Mouse (Mus musculus) midbrain, embryonic 15.5 days (tissue): Measurements from ENCODE around the gene Tagap1. TPM values are rescaled to one million over a fixed set of nuclear protein-coding genes. Genes with fewer than 3 reads are reported as not detected.
"Not testable (repeated sequence)": the region's sequence is repeated elsewhere in the genome, so short reads cannot be mapped to it uniquely, and the experiment has no call there.

ENCODE experiments used
- ATAC-seq: fragments of 200-750 bp; cut with Nextera tagmentation; replicated peaks from 2 replicates; pipeline ENCODE4 v1.8.0; 2017; ENCODE audit warnings: moderate TSS enrichment
- H3K27ac ChIP-seq: fragments of 300-500 bp; sonication (generic); 2 replicates; pipeline ENCODE4 v1.5.1; 2015; ENCODE audit warnings: mild to moderate bottlenecking, inconsistent platforms
- H3K27me3 ChIP-seq: fragments of 300-500 bp; sonication (generic); replicated peaks from 2 replicates; pipeline ENCODE4 v1.6.1; 2015; ENCODE audit warnings: inconsistent platforms
- H3K36me3 ChIP-seq: fragments of 300-500 bp; sonication (generic); replicated peaks from 2 replicates; pipeline ENCODE4 v1.6.1; 2015; ENCODE audit warnings: inconsistent platforms
- H3K4me1 ChIP-seq: fragments of 300-500 bp; sonication (generic); 2 replicates; pipeline ENCODE4 v1.6.1; 2015; ENCODE audit warnings: inconsistent platforms
- H3K4me2 ChIP-seq: fragments of 300-500 bp; sonication (generic); 2 replicates; pipeline ENCODE4 v1.6.1; 2015; ENCODE audit warnings: inconsistent platforms, mild to moderate bottlenecking, moderate library complexity
- H3K4me3 ChIP-seq: fragments of 300-500 bp; sonication (generic); 2 replicates; pipeline ENCODE4 v1.5.1; 2015; ENCODE audit warnings: mild to moderate bottlenecking, inconsistent platforms
- H3K9ac ChIP-seq: fragments of 300-500 bp; sonication (generic); 2 replicates; pipeline ENCODE4 v1.6.1; 2015; ENCODE audit warnings: mild to moderate bottlenecking, inconsistent platforms
- H3K9me3 ChIP-seq: fragments of 300-500 bp; sonication (generic); 2 replicates; pipeline ENCODE4 v1.6.1; 2016; ENCODE audit warnings: inconsistent platforms
- WGBS: fragments of 180-500 bp; shearing (Covaris S2); methylation state at CpG from one replicate; pipeline ENCODE4 v1.1.7; 2015; ENCODE audit warnings: mixed read lengths; 5-methylcytosine and 5-hydroxymethylcytosine counted together
- polyA plus RNA-seq: library from polyadenylated mRNA; unstranded; fragments of >200 nt; fragmentation: Nextera tagmentation; extraction: Ambion mirVana; gene quantifications from 2 replicates; pipeline ENCODE4 v1.2.1, GENCODE M21; 2015

Gene Tagap1
- polyA plus RNA-seq, 1 experiment from 2014 or later, result 56.3 TPM

DNA sequence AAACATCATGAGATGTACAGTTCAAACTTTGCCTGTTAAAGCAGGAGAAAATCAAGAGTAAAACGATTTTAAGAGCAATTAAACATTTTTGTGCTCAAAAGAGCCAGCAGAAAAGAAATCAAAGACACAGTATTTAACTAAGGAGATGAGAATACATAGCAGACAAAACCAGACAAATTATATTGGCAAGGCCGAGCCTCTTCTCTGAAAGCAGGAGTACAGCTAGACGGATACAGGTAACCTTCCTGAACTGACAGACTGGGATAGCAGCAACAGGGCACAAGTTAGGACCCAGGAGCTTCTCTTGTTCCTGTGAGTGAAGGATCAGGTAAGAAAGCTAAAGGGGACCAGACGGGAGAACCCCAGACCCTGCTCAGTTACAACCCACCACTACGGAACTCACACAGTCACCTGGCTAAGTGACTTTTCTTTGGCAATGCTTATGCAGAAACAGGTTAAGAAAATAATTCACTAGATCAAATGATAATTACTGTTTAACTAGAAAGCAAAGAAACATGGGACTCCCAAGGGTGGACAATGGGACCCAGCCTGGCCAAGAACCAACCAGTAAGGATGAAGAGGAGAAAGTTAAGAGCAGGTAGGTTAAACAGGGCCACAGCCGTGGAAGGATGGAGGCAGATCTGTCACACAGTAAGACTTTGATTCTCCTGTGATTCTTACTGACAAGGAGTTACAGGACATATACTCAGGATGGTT lies 1.3 kb downstream of the Tagap1 start:
- ATAC-seq, H3K9ac ChIP-seq, H3K9me3 ChIP-seq, H3K27ac ChIP-seq, H3K27me3 ChIP-seq, H3K36me3 ChIP-seq, H3K4me1 ChIP-seq: not testable (repeated sequence)
- H3K4me2 ChIP-seq, result peak overlapping the region; percentile 45
- WGBS, result 61% methylated on average over 5 of the region's 6 CpGs
- peak overlapping the region; percentile 50 for H3K4me3 ChIP-seq

- H3K27me3 ChIP-seq, H3K36me3 ChIP-seq, H3K4me1 ChIP-seq, H3K4me2 ChIP-seq, H3K9ac ChIP-seq, ATAC-seq, H3K4me3 ChIP-seq, H3K9me3 ChIP-seq, H3K27ac ChIP-seq: not testable (repeated sequence)
- WGBS, result 92% methylated on average over 7 of the region's 8 CpGs
Measured at GRCm38 (mm10) chr17:6958881-6959280, 2.1 kb downstream of the Tagap1 start.

- not testable (repeated sequence) for H3K36me3 ChIP-seq, H3K27me3 ChIP-seq, H3K4me1 ChIP-seq, H3K9me3 ChIP-seq
- Histone ChIP-seq H3K4me3 (peak overlapping the region; percentile 59), H3K27ac (peak overlapping the region; percentile 89), H3K4me2 (peak overlapping the region; percentile 63), H3K9ac (peak overlapping the region; percentile 53)
- WGBS, result 12% methylated on average over 9 of the region's 9 CpGs
- peak; percentile 51 for ATAC-seq
Measured at GRCm38 (mm10) chr17:6948769-6949228, 12.2 kb downstream of the Tagap1 start.

DNA sequence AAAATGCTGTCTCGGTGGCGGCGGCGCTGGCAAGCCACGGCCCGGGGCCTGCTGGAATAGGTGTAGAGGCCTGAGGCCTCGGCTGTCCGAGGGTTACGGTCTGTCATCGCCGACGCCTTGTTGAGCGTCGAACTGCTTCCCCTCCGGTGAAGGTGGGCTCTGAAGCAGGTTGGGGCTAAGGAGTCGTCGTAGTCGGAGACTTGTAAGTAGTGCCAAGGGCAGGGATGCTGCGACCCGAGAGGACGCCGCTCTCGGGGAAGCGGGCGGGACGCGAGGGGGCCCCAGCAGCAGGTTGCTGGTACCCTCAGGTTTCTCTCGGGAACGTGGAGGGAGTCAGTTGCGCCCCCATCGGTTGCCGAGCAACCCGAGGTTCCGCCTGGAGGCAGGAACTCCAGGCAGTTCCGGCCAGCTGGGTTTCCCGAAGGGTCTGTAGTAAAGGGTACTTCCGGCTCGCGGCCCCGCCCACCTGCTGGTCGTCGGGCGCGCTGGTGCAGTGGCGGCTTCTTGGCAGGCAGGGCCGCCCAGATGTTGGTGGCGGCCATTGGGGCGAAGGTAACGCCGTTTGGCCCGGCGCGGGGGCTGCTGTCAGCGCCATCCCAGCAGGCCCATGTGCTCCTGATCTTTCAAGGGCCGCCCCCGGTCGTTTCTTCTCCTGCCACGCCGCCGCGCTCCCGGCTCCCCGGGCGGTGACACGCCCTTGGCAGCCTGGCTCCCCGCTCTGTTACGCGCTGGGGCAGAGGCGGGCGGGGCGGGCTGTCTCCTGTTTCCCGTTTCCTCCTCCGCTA lies 12.8 kb downstream of the Tagap1 start, which contains the start of gene Rsph3b:
Gene Rsph3b, minus strand, starts transcription at position 699 of the 785 bp plus-strand sequence.
- H3K27me3 ChIP-seq, H3K36me3 ChIP-seq, H3K4me1 ChIP-seq, H3K9me3 ChIP-seq: not testable (repeated sequence)
- H3K4me2 ChIP-seq, result peak within 1 kb of the TSS; percentile 63
- peak within 1 kb of the TSS; percentile 53 for H3K9ac ChIP-seq
- ATAC-seq, result peak; percentile 98
- under 1% methylated on average over 73 of the region's 73 CpGs for WGBS
- H3K27ac ChIP-seq, result peak within 1 kb of the TSS; percentile 89
- peak within 1 kb of the TSS; percentile 59 for H3K4me3 ChIP-seq

DNA sequence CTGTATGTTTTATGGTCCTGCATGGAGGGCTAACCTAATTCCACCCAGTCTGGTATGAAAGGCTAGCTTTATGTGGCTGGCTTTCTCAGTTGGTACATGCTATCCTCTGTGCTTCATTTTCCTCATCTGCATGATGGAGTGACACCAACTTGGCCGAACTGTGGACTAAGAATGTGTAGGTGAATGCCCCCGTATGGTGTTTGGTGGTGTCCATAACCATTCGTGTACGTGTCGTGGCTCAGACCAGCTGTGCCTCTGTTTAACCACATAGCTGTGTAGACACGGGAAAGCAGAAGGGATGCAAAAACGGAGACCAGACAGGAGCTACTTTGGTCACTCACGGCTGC lies 13.3 kb downstream of the Tagap1 start:
- H3K27ac ChIP-seq, result 0 out of 2 replicates have a peak overlapping the region, but pooled peaks have one; percentile 89

GRCm38 (mm10) chr17:6942560-6942959 lies 18.4 kb downstream of the Tagap1 start:
- H3K27me3 ChIP-seq, ATAC-seq, H3K27ac ChIP-seq, H3K9me3 ChIP-seq, H3K4me1 ChIP-seq, H3K9ac ChIP-seq, H3K4me3 ChIP-seq, H3K4me2 ChIP-seq, H3K36me3 ChIP-seq: not testable (repeated sequence)
- WGBS, result no CpG with 5 or more reads among the region's 4 CpGs

More for the DNA sequence above, 13.3 kb downstream of the Tagap1 start:
- H3K4me1 ChIP-seq, H3K27me3 ChIP-seq, H3K9ac ChIP-seq, H3K9me3 ChIP-seq, H3K36me3 ChIP-seq: not testable (repeated sequence)
- Histone ChIP-seq H3K4me3 (peak overlapping the region; percentile 59), H3K4me2 (peak overlapping the region; percentile 63)
- 0% methylated on average over 1 of the region's 8 CpGs for whole genome bisulfite sequencing
- peak; percentile 48 for ATAC-seq

GRCm38 (mm10) chr17:6931625-6932024 lies 29.3 kb downstream of the Tagap1 start:
- H3K27me3 ChIP-seq, H3K9ac ChIP-seq, H3K4me3 ChIP-seq, H3K36me3 ChIP-seq, H3K4me1 ChIP-seq, H3K9me3 ChIP-seq, H3K27ac ChIP-seq, H3K4me2 ChIP-seq, ATAC-seq: not testable (repeated sequence)
- WGBS, result 71% methylated on average over 7 of the region's 7 CpGs

GRCm38 (mm10) chr17:6920351-6920894 lies 40.5 kb downstream of the Tagap1 start:
- H3K9ac ChIP-seq, ATAC-seq, H3K27me3 ChIP-seq, H3K9me3 ChIP-seq, H3K27ac ChIP-seq, H3K36me3 ChIP-seq, H3K4me1 ChIP-seq, H3K4me2 ChIP-seq, H3K4me3 ChIP-seq: not testable (repeated sequence)
- 89% methylated on average over 7 of the region's 7 CpGs for WGBS

GRCm38 (mm10) chr17:6919388-6919787 lies 41.6 kb downstream of the Tagap1 start:
- H3K36me3 ChIP-seq, H3K27ac ChIP-seq, H3K4me3 ChIP-seq, H3K4me1 ChIP-seq, ATAC-seq, H3K4me2 ChIP-seq, H3K9me3 ChIP-seq, H3K9ac ChIP-seq, H3K27me3 ChIP-seq: not testable (repeated sequence)
- 92% methylated on average over 3 of the region's 3 CpGs for WGBS

DNA sequence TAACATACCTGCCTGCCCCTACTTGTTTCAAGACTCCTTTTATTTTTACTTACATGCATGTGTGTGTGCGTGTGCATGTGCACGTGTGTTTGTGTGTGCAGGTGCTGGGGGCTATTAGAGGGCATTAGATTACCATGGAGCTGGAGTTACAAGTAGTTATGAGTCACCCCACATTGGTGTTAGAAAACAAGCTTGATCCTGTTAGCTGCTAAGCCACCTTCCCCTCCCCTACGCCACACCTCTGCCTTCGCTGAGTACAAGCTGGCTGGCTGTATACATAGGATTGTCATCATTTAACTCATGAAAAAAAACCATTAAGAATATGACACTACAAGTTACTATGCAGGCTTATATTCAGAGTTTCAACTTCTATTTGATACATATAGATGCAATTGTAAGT lies 45.7 kb downstream of the Tagap1 start:
- not testable (repeated sequence) for H3K9me3 ChIP-seq, H3K36me3 ChIP-seq, H3K27me3 ChIP-seq, H3K4me2 ChIP-seq, H3K9ac ChIP-seq, H3K27ac ChIP-seq, H3K4me1 ChIP-seq, H3K4me3 ChIP-seq, ATAC-seq
- 91% methylated on average over 4 of the region's 4 CpGs for WGBS

DNA sequence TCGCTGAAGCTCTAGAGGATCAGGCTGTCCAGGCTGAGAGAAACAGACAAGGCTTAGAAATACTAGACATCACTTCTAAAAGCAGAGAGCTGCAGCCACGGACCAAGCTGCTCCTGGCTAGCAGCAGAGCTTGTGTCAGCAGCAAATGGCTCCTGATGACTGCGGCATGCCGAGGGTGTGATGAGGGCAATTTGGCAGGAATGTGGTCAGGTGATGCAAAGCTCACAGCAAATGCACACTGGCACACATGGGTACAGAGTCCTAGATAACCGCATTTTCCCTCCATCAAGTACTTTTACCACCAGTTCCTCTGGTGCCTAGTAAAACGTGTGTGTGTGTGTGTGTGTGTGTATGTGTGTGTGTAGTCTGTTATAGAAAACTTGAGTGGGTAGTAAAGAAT lies 46.9 kb downstream of the Tagap1 start:
- ATAC-seq, H3K27ac ChIP-seq, H3K4me3 ChIP-seq, H3K27me3 ChIP-seq, H3K9ac ChIP-seq, H3K4me2 ChIP-seq, H3K9me3 ChIP-seq, H3K4me1 ChIP-seq, H3K36me3 ChIP-seq: not testable (repeated sequence)
- WGBS, result 80% methylated on average over 1 of the region's 6 CpGs
